Mouse (Mus musculus) limb, embryonic 11.5 days (tissue): ENCODE measurements around the gene Gm20737. TPM values are rescaled to one million over a fixed set of nuclear protein-coding genes. Genes with fewer than 3 reads are reported as not detected.
"Not testable (repeated sequence)": the region's sequence is repeated elsewhere in the genome, so short reads cannot be mapped to it uniquely, and the experiment has no call there.

ENCODE experiments used
- ATAC-seq: fragments of 200-750 bp; cut with Nextera tagmentation; 2 replicates; pipeline ENCODE4 v1.8.0; 2017; ENCODE audit warnings: low read depth; ENCODE audit not compliant: insufficient number of reproducible peaks, low FRiP score, low TSS enrichment
- DNase-seq: peaks from one replicate; pipeline ENCODE4 v3.0.0-alpha.2; 2015; ENCODE audit warnings: low spot score
- H3K27ac ChIP-seq: fragments of 300-500 bp; sonication (generic); replicated peaks from 2 replicates; pipeline ENCODE4 v1.5.1; 2014; ENCODE audit warnings: low read depth, mild to moderate bottlenecking, low read length
- H3K27me3 ChIP-seq: fragments of 300-500 bp; sonication (generic); 2 replicates; pipeline ENCODE4 v1.6.1; 2014; ENCODE audit warnings: mild to moderate bottlenecking, low read length, mixed read lengths; ENCODE audit not compliant: control insufficient read depth, insufficient read depth
- H3K36me3 ChIP-seq: fragments of 300-500 bp; sonication (generic); 2 replicates; pipeline ENCODE4 v1.6.1; 2014; ENCODE audit warnings: mild to moderate bottlenecking, low read length, moderate library complexity, mixed read lengths; ENCODE audit not compliant: control insufficient read depth, insufficient read depth
- H3K4me1 ChIP-seq: fragments of 300-500 bp; sonication (generic); 2 replicates; pipeline ENCODE4 v1.6.1; 2014; ENCODE audit warnings: low read length, mixed read lengths; ENCODE audit not compliant: control insufficient read depth, insufficient read depth
- H3K4me2 ChIP-seq: fragments of 300-500 bp; sonication (generic); 2 replicates; pipeline ENCODE4 v1.6.1; 2014; ENCODE audit warnings: low read depth, mild to moderate bottlenecking, moderate library complexity; ENCODE audit not compliant: severe bottlenecking
- H3K4me3 ChIP-seq: fragments of 300-500 bp; sonication (generic); 2 replicates; pipeline ENCODE4 v1.5.1; 2014; ENCODE audit warnings: low read depth, low read length
- H3K9ac ChIP-seq: fragments of 300-500 bp; sonication (generic); 2 replicates; pipeline ENCODE4 v1.6.1; 2014; ENCODE audit warnings: mild to moderate bottlenecking, low read length
- H3K9me3 ChIP-seq: fragments of 300-500 bp; sonication (generic); 2 replicates; pipeline ENCODE4 v1.6.1; 2016; ENCODE audit warnings: low read length; ENCODE audit not compliant: control insufficient read depth
- WGBS: fragments of 180-500 bp; shearing (Covaris S2); extraction: QIAGEN DNeasy Blood & Tissue Kit; methylation state at CpG from one replicate; pipeline ENCODE4 v1.1.7; 2014; 5-methylcytosine and 5-hydroxymethylcytosine counted together
- polyA plus RNA-seq: library from polyadenylated mRNA; unstranded; fragments of >200 nt; fragmentation: Nextera tagmentation; extraction: Ambion mirVana; gene quantifications from 2 replicates; pipeline ENCODE4 v1.2.1, GENCODE M21; 2014

Gm20737 gene
- polyA plus RNA-seq = not detected in 2 replicates

DNA sequence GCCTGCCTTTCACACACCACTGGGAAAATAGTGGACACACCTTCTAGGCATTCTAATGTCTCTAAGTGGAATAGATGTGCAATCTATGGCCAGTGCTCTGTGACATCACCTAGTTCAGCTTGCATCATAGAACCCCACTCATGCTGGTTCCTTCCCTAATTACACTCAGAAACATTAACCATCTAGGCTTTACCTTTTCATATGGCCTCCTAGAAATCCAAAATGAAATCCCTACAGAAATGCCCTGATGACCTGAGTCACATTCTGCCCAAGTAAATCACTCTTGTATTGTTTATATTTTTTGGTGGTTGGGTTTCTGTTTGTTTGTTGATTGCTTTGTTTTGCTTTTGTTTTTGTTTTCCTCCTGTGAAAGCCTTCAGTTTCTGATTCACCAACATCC lies at the start of gene Gm20737:
Gene Gm20737, minus strand, starts transcription at position 101 of the 400 bp plus-strand sequence.
- DNase-seq, H3K4me3 ChIP-seq, H3K27me3 ChIP-seq, H3K27ac ChIP-seq, H3K9ac ChIP-seq, H3K4me2 ChIP-seq, H3K36me3 ChIP-seq, H3K4me1 ChIP-seq, H3K9me3 ChIP-seq, ATAC-seq: not testable (repeated sequence)

GRCm38 (mm10) chrY:10553153-10553552 lies 17.3 kb upstream of the Gm20737 start, which contains the start of gene Gm21775:
TSS of gene Gm21775 (plus strand) at chrY:10553453.
- not testable (repeated sequence) for DNase-seq, H3K27ac ChIP-seq, ATAC-seq, H3K9me3 ChIP-seq, H3K36me3 ChIP-seq, H3K27me3 ChIP-seq, H3K4me1 ChIP-seq, H3K4me3 ChIP-seq, H3K9ac ChIP-seq, H3K4me2 ChIP-seq
- WGBS = 83% methylated on average over 1 of the region's 5 CpGs

Other genes starting within 250 kb of the Gm20737 start
- gene Gm20834, start 211.5 kb downstream of the Gm20737 start, polyA plus RNA-seq = not detected in 2 replicates
- not detected in 2 replicates for gene Gm28510, start 123.3 kb downstream of the Gm20737 start, polyA plus RNA-seq
- gene Gm21775, start 17.4 kb upstream of the Gm20737 start, polyA plus RNA-seq = not detected in 2 replicates
- gene Gm21900, start 80.3 kb upstream of the Gm20737 start, polyA plus RNA-seq = not detected in 2 replicates
- gene Gm20777, start 216.4 kb upstream of the Gm20737 start, polyA plus RNA-seq = not detected in 2 replicates